Mouse (Mus musculus) heart, embryonic 10.5 days (tissue): Measurements from ENCODE around the gene Ep300. TPM values are rescaled to one million over a fixed set of nuclear protein-coding genes. Genes with fewer than 3 reads are reported as not detected.
A peak's percentile ranks its signal among the peaks of the same experiment; 100 is the strongest.

Source experiments
- DNase-seq: peaks from one replicate; pipeline ENCODE4 v3.0.0-alpha.2; 2017; ENCODE audit warnings: low spot score
- H3K27ac ChIP-seq: fragments of 300-500 bp; sonication (generic); 2 replicates; pipeline ENCODE4 v1.5.1; 2016; ENCODE audit warnings: mild to moderate bottlenecking
- H3K27me3 ChIP-seq: fragments of 300-500 bp; sonication (generic); 2 replicates; pipeline ENCODE4 v1.6.1; 2016; ENCODE audit warnings: mild to moderate bottlenecking; ENCODE audit not compliant: poor library complexity, insufficient read depth, severe bottlenecking
- H3K36me3 ChIP-seq: fragments of 300-500 bp; sonication (generic); 2 replicates; pipeline ENCODE4 v1.6.1; 2016; ENCODE audit warnings: mild to moderate bottlenecking, moderate library complexity
- H3K4me1 ChIP-seq: fragments of 300-500 bp; sonication (generic); 2 replicates; pipeline ENCODE4 v1.6.1; 2016; ENCODE audit warnings: mild to moderate bottlenecking
- H3K4me3 ChIP-seq: fragments of 300-500 bp; sonication (generic); 2 replicates; pipeline ENCODE4 v1.5.1; 2016; ENCODE audit warnings: mild to moderate bottlenecking, moderate library complexity
- H3K9me3 ChIP-seq: fragments of 300-500 bp; sonication (generic); 2 replicates; pipeline ENCODE4 v1.6.1; 2016; ENCODE audit warnings: mild to moderate bottlenecking, moderate library complexity
- WGBS: fragments of 180-500 bp; shearing (Covaris S2); methylation state at CpG from one replicate; pipeline ENCODE4 v1.1.7; 2016; 5-methylcytosine and 5-hydroxymethylcytosine counted together
- polyA plus RNA-seq: library from polyadenylated mRNA; unstranded; fragments of >200 nt; fragmentation: Nextera tagmentation; extraction: Ambion mirVana; gene quantifications from 2 replicates; pipeline ENCODE4 v1.2.1, GENCODE M21; 2016

Gene Ep300
- polyA plus RNA-seq, 1 experiment from 2014 or later = 25.3 TPM

DNA sequence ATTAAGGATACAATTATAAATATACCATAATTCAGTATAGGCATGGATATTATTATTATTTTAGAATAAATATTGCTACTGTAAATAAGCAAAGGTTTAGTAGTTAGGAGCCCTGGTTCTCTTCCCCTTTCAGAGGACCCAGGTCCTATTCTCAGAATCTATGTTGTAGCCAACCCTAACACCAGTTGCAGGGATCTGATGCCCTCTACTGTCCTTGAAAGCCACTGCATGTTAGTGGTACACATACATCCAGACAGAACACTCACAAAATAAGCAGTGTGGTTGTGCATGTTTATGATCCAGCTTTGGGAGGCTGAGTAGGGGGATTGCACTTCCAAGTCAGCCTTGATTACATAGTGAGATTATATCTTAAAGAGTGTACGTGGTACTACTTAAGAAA lies 21.5 kb downstream of the Ep300 start:
- Histone ChIP-seq H3K27ac (no peak overlapping the region), H3K9me3 (no peaks in the 10 kb centered on the region), H3K27me3 (no peaks in the 10 kb centered on the region), H3K4me1 (no peaks in the 10 kb centered on the region), H3K4me3 (no peak overlapping the region), H3K36me3 (peaks cover 78% of the 10 kb centered on the region)
- WGBS = 79% methylated on average over 1 of the region's 1 CpGs
- DNase-seq = no peak

DNA sequence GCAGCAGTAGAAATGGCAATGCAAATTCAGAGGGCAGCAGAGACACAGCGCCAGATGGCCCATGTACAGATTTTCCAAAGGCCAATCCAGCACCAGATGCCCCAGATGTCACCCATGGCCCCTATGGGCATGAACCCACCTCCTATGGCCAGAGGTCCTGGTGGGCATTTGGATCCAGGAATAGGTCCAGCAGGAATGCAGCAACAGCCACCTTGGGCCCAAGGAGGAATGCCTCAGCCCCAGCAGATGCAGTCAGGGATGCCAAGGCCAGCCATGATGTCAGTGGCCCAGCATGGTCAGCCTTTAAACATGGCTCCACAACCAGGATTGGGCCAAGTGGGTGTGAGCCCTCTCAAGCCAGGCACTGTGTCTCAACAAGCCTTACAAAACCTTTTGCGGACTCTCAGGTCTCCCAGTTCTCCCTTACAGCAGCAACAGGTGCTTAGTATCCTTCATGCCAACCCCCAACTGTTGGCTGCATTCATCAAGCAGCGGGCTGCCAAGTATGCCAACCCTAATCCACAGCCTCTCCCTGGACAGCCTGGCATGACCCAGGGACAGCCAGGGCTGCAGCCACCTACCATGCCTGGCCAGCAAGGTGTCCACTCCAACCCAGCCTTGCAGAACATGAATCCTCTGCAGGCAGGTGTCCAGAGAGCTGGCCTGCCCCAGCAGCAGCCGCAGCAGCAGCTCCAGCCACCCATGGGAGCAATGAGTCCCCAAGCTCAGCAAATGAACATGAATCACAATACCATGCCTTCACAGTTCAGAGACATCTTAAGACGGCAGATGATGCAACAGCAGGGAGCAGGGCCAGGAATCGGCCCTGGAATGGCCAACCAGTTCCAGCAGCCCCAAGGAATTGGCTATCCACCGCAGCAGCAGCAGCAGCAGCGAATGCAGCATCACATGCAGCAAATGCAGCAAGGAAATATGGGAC lies 64.6 kb downstream of the Ep300 start:
- H3K9me3 ChIP-seq = no peaks in the 10 kb centered on the region
- 94% methylated on average over 8 of the region's 8 CpGs for WGBS
- peaks cover 72% of the 10 kb centered on the region for H3K36me3 ChIP-seq
- DNase-seq = no peak
- no peaks in the 10 kb centered on the region for H3K27me3 ChIP-seq
- H3K4me1 ChIP-seq = no peaks in the 10 kb centered on the region
- H3K27ac ChIP-seq = no peak overlapping the region
- H3K4me3 ChIP-seq = no peak overlapping the region

DNA sequence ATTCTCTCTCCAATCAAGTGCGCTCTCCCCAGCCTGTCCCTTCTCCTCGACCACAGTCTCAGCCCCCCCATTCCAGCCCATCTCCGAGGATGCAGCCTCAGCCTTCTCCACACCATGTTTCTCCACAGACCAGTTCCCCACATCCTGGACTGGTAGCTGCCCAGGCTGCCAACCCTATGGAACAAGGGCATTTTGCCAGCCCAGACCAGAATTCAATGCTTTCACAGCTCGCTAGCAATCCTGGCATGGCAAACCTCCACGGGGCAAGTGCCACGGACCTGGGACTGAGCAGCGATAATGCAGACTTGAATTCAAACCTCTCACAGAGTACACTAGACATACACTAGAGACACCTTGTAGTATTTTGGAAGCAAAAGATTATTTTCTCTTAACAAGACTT lies 65.5 kb downstream of the Ep300 start:
- Histone ChIP-seq H3K4me1 (no peaks in the 10 kb centered on the region), H3K4me3 (no peak overlapping the region), H3K36me3 (peaks cover 64% of the 10 kb centered on the region), H3K27me3 (no peaks in the 10 kb centered on the region), H3K27ac (no peak overlapping the region), H3K9me3 (no peaks in the 10 kb centered on the region)
- no peak for DNase-seq
- WGBS = 92% methylated on average over 7 of the region's 7 CpGs

DNA sequence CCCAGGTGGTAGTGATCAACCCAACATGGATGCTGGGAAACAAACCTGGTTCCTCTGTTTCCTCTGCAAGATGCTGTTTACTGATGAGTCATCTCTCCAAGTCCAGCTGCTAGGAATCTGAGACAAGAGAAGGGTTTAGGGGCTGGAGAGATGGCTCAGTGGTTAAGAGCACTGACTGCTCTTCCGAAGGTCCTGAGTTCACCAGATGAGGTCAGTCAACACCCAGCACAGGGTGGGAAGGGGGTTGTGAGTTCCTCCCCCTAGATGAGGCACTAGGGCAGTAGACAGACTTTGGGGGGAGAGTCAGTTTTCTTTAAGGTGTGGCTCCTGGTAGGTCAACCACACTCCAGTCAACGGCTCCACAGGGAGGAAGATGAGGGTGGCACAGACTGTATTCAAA lies 76.5 kb downstream of the Ep300 start:
- no peaks in the 10 kb centered on the region for H3K36me3 ChIP-seq
- DNase-seq = no peak
- no peak overlapping the region for H3K27ac ChIP-seq
- no peaks in the 10 kb centered on the region for H3K27me3 ChIP-seq
- peaks cover 5% of the 10 kb centered on the region for H3K4me1 ChIP-seq
- 91% methylated on average over 2 of the region's 2 CpGs for WGBS
- H3K4me3 ChIP-seq = no peak overlapping the region
- H3K9me3 ChIP-seq = no peaks in the 10 kb centered on the region

DNA sequence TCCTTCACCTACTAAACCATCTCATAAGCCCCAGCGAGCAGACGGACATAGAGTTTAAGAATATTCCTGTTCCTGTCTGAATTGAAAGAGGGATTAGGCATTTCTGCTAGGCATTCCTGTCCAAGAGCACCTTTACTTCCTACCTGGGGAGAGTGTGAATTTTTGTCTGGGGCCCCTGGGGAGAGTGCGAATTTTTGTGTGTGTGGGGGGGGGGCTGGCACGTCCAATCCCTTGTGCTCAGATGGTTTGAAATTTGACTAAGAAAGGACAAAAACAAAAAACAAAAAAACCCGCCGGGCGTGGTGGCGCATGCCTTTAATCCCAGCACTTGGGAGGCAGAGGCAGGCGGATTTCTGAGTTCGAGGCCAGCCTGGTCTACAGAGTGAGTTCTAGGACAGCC lies 78.1 kb downstream of the Ep300 start:
- peaks cover 5% of the 10 kb centered on the region for H3K4me1 ChIP-seq
- H3K4me3 ChIP-seq = peak overlapping the region; percentile 93
- H3K9me3 ChIP-seq = no peaks in the 10 kb centered on the region
- peaks cover 16% of the 10 kb centered on the region for H3K36me3 ChIP-seq
- no peaks in the 10 kb centered on the region for H3K27me3 ChIP-seq
- peak overlapping the region; percentile 88; the same call in 1 of the 2 replicates for H3K27ac ChIP-seq
- no peak for DNase-seq
- 49% methylated on average over 10 of the region's 10 CpGs for WGBS

DNA sequence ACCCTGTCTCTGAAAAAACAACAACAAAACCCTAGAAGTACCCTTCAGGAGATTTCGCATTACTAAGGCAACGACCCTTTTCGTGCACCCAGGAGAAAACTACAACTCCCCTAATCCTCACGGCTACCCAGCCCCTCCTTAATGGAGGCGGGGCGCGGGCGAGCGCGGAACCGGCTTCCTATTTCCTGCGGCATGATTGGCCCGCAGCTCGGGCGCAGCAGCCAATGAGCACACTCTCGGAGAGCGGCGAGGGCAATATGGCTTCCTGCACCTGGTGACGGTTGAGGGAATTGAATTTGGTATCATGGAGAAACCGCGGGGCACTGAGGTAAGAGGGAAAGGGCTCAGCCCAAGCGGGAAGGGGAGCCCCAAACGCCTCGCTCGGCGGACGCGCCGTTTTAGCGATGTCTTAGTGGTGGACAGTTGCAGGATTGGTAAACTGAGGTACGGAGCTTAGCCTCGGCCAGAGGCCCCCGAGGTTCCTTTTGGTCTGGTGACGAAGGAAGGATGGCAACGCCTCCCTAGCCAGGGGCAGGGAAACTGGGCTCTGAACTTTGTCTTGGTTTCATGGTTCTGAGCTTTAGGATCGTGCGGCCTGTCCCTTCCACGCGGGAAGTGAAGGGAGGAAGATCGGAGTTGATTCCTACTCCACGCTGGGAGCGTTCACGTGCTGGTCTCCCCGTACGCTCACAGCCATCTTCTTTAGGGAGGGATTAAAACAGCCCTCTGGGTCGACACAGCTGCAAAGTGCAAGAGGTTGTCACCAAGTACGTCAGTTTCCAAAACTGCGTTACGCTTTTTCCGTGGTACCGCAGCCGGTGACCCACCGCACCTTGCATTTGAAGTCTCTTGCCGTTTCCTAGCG lies 78.8 kb downstream of the Ep300 start, which contains the start of gene L3mbtl2:
TSS of gene L3mbtl2 (plus strand) at position 193 of the 865 bp plus-strand sequence.
- H3K36me3 ChIP-seq = peaks cover 22% of the 10 kb centered on the region
- H3K4me3 ChIP-seq = peak within 1 kb of the TSS; percentile 93
- peak; percentile 98 for DNase-seq
- 1% methylated on average over 55 of the region's 55 CpGs for WGBS
- peaks cover 5% of the 10 kb centered on the region for H3K4me1 ChIP-seq
- H3K27me3 ChIP-seq = no peaks in the 10 kb centered on the region
- no peaks in the 10 kb centered on the region for H3K9me3 ChIP-seq
- peak within 1 kb of the TSS; percentile 88 for H3K27ac ChIP-seq

DNA sequence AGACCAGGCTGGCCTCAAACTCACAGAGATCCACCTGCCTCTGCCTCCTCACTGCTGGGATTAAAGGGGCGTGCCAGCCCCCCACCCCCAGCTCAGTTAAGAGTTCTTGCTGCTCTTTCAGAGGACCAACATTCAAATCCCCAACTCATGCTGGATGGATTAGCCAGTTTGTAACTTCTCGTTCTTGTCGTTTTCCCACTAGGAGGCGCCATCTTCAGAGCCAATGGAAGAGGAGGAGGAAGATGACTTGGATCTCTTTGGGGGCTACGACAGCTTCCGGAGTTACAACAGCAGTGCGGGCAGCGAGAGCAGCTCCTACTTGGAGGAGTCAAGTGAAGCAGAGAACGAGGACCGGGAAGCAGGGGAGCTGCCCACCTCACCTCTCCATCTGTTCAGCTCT lies 81.8 kb downstream of the Ep300 start:
- no peak for DNase-seq
- Histone ChIP-seq H3K27me3 (no peaks in the 10 kb centered on the region), H3K4me1 (peaks cover 5% of the 10 kb centered on the region), H3K27ac (no peak overlapping the region), H3K36me3 (peaks cover 42% of the 10 kb centered on the region), H3K9me3 (no peaks in the 10 kb centered on the region), H3K4me3 (no peak overlapping the region)
- WGBS = 88% methylated on average over 10 of the region's 10 CpGs

DNA sequence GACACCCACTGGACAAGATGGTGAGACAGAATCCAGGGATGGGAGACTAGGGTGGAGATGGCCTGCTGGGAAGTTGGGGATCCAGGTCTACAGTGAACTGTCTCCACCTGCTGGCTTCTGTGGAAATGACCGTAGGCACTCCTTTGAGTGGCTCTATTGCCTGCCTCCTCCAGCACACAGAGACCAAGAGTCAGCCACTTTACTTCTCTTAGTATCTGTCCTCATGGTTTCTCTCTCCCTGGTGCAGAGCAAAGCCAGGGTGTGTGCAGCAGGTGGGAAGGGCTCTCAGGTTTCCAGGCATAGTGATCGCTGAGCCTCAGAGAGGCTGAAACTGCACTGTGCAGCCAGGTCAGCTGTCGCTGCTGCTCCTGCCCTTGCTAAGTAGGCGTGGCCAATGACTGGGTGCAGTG lies 85.1 kb downstream of the Ep300 start:
- H3K36me3 ChIP-seq = peaks cover 61% of the 10 kb centered on the region
- no peaks in the 10 kb centered on the region for H3K4me1 ChIP-seq
- 82% methylated on average over 4 of the region's 4 CpGs for WGBS
- no peaks in the 10 kb centered on the region for H3K27me3 ChIP-seq
- H3K9me3 ChIP-seq = no peaks in the 10 kb centered on the region
- no peak for DNase-seq
- no peak overlapping the region for H3K27ac ChIP-seq
- no peak overlapping the region for H3K4me3 ChIP-seq

DNA sequence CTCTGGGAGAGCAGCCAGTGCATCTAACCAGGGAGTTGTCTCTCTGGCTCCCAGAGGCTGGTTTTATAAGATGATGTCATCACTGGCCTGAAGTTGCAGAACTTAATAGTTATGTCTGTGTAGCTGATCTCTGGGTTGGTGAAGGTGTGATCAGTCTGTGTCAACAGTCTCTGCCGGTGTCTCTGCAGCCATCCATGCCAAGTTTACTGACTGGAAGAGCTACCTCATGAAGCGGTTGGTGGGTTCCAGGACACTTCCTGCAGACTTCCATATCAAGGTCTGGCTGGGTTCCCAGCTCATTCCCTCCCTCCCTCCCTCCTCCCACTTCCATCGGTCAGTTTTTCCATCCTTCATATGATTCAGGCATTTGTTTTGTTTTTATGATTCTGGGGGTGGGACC lies 91.5 kb downstream of the Ep300 start:
- Histone ChIP-seq H3K4me3 (no peak overlapping the region), H3K27me3 (no peaks in the 10 kb centered on the region), H3K9me3 (no peaks in the 10 kb centered on the region), H3K4me1 (no peaks in the 10 kb centered on the region), H3K27ac (no peak overlapping the region), H3K36me3 (peaks cover 63% of the 10 kb centered on the region)
- 66% methylated on average over 3 of the region's 3 CpGs for WGBS
- DNase-seq = no peak

DNA sequence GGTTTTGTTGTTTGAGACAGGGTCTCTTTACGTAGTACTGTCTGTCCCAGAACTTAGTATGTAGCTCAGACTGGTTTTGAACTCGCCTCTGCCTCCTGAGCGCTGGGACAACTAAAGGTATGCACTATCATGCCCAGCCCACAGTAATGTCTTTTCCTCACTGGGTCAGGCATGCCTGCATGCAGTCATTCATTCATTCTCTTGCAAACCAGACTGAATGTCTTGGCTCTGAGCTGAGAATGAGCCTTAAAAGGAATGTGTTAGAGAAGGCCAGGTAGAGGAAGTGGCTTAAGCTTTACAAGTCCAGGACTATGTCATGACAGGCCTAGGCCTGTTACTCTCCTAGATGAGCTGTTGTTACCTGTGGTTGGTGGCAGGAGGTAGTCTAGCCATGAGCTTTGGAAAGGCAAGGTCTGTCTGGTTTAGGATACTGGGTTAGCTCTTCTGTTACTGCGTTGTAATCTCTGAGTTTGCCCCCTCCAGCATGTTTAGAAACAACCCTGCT lies 95.2 kb downstream of the Ep300 start:
- Histone ChIP-seq H3K4me1 (no peaks in the 10 kb centered on the region), H3K4me3 (no peak overlapping the region), H3K9me3 (no peaks in the 10 kb centered on the region), H3K36me3 (peaks cover 80% of the 10 kb centered on the region), H3K27ac (no peak overlapping the region), H3K27me3 (no peaks in the 10 kb centered on the region)
- no peak for DNase-seq
- 91% methylated on average over 4 of the region's 4 CpGs for WGBS

DNA sequence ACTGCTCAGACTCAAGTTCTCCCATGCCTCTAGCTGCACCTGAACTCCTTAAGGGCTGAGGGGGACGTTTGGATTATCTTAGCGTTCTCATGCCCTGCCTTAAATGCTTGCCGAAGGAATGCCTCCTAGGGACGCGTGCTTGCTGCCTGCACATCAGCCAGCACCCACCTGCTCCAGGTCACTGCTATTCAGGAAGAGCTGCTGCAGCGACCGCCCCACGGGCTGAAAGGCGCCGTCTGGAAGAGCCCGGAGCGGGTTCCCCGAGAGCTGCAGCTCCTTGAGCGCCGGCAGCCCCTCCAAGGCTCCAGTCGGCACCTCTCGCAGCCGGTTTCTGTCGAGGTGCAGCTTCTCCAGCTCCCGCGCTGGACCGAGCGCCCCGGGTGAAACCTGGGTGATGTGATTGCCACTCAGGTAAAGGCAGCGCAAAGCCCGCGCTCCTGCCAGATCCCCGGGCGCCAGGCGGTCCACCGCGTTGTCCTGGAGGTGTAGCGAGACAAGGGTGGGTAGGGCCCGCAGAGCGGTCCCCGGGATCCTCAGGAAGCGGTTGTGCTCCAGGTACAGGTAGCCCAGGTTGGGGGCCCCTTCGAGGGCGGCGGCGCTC lies 108.3 kb downstream of the Ep300 start:
- 5% methylated on average over 41 of the region's 41 CpGs for WGBS
- Histone ChIP-seq H3K27me3 (peaks cover 74% of the 10 kb centered on the region), H3K9me3 (no peaks in the 10 kb centered on the region), H3K27ac (peak overlapping the region; percentile 83), H3K36me3 (0 out of 2 replicates have a peak, but pooled peaks cover 4% of the 10 kb centered on the region), H3K4me3 (peak overlapping the region; percentile 76), H3K4me1 (peaks cover 20% of the 10 kb centered on the region)
- DNase-seq = no peak

DNA sequence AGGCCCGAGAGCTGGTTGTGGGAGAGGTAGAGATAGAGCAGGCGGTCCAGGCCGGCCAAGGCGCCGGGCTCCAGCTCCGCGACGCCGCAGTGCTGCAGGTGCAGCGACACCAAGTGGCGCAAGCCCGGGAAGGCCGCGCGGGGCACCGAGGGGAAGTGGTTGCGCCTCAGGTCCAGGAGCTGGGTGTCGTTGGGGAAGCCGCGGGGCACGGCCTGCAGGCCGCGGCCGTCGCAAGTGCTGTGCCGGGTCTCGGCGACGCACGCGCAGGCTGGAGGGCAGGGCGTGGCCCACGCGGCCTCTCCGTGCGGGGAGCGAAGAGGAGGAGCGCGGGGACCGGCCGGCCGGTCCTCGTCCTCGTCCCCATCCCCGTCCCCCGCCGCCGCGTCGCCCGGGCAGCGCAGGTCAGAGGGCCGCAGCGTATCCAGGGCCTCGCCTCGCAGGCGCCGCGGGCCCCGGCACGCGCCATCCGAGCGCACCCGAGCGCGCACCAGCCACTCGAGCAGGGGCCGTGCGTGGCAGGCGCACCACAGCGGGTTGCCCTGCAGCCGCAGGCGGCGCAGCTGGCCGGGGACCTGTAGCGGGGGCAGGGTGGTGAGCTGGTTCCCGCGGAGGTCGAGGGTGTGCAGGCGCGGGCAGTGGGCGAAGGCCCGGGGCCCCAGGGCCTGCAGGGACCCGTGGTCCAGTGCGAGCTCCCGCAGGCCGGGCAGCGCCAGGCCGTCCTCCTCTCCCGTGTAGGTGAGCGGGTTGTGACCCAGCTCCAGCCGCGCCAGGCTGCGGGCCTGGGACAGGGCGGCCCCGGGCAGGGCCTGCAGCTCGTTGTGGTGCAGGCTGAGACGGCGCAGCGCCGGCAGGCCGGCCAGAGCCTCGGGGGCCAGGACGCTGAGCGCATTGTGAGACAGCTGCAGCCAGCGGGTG lies 109.1 kb downstream of the Ep300 start:
- peaks cover 74% of the 10 kb centered on the region for H3K27me3 ChIP-seq
- under 1% methylated on average over 107 of the region's 107 CpGs for WGBS

More for the DNA sequence above, 109.1 kb downstream of the Ep300 start:
- peak overlapping the region; percentile 83 for H3K27ac ChIP-seq
- H3K36me3 ChIP-seq = 0 out of 2 replicates have a peak, but pooled peaks cover 4% of the 10 kb centered on the region
- peak; percentile 89 for DNase-seq
- H3K4me3 ChIP-seq = peak overlapping the region; percentile 76
- H3K4me1 ChIP-seq = peaks cover 20% of the 10 kb centered on the region
- H3K9me3 ChIP-seq = no peaks in the 10 kb centered on the region
